Mouse (Mus musculus) spleen, adult 2 months (tissue): ENCODE data around the gene Erh.

Source experiments
- CTCF ChIP-seq: fragments of 200-500 bp; IDR thresholded peaks from 2 replicates; pipeline ENCODE4 v1.5.1; 2011; ENCODE audit warnings: mild to moderate bottlenecking, inconsistent platforms; ENCODE audit not compliant: insufficient read depth, insufficient read length, insufficient replicate concordance; ENCODE audit errors: extremely low read depth
- POLR2A ChIP-seq: fragments of 200-500 bp; IDR thresholded peaks from 2 replicates; pipeline ENCODE4 v1.6.1; 2011; ENCODE audit warnings: low read depth, low read length, inconsistent platforms

- no peak for TF ChIP-seq POLR2A
- no peak for TF ChIP-seq CTCF
Observed at GRCm38 (mm10) chr12:80601597-80602269, 42.4 kb downstream of the Erh start.
